Mouse (Mus musculus) embryonic facial prominence, embryonic 10.5 days (tissue): Measurements from ENCODE around the gene Vcl. TPM values are rescaled to one million over a fixed set of nuclear protein-coding genes. Genes with fewer than 3 reads are reported as not detected.

Source experiments
- DNase-seq: peaks from one replicate; pipeline ENCODE4 v3.0.0-alpha.2; 2017; ENCODE audit warnings: low spot score
- H3K27ac ChIP-seq: fragments of 300-500 bp; sonication (generic); replicated peaks from 2 replicates; pipeline ENCODE4 v1.5.1; 2016; ENCODE audit warnings: mild to moderate bottlenecking
- H3K27me3 ChIP-seq: fragments of 300-500 bp; sonication (generic); replicated peaks from 2 replicates; pipeline ENCODE4 v1.6.1; 2016; ENCODE audit warnings: low read depth, mild to moderate bottlenecking; ENCODE audit not compliant: poor library complexity, severe bottlenecking
- H3K36me3 ChIP-seq: fragments of 300-500 bp; sonication (generic); replicated peaks from 2 replicates; pipeline ENCODE4 v1.6.1; 2016; ENCODE audit warnings: mild to moderate bottlenecking, moderate library complexity
- H3K4me1 ChIP-seq: fragments of 300-500 bp; sonication (generic); 2 replicates; pipeline ENCODE4 v1.6.1; 2016
- H3K4me3 ChIP-seq: fragments of 300-500 bp; sonication (generic); 2 replicates; pipeline ENCODE4 v1.5.1; 2016; ENCODE audit warnings: mild to moderate bottlenecking, moderate library complexity
- H3K9me3 ChIP-seq: fragments of 300-500 bp; sonication (generic); 2 replicates; pipeline ENCODE4 v1.6.1; 2016; ENCODE audit warnings: mild to moderate bottlenecking
- WGBS: fragments of 180-500 bp; shearing (Covaris S2); methylation state at CpG from one replicate; pipeline ENCODE4 v1.1.7; 2016; 5-methylcytosine and 5-hydroxymethylcytosine counted together
- polyA plus RNA-seq: library from polyadenylated mRNA; unstranded; fragments of >200 nt; fragmentation: Nextera tagmentation; extraction: Ambion mirVana; gene quantifications from 2 replicates; pipeline ENCODE4 v1.2.1, GENCODE M21; 2016

Vcl gene
- polyA plus RNA-seq, 1 experiment from 2014 or later: 36.4 TPM

- 56% methylated on average over 1 of the region's 1 CpGs for WGBS
- Histone ChIP-seq H3K4me3 (no peak overlapping the region), H3K36me3 (no peaks in the 10 kb centered on the region), H3K4me1 (peaks cover 24% of the 10 kb centered on the region), H3K9me3 (no peaks in the 10 kb centered on the region), H3K27me3 (no peaks in the 10 kb centered on the region), H3K27ac (no peak overlapping the region)
- DNase-seq: no peak
Observed at GRCm38 (mm10) chr14:21082823-21083222, 153.6 kb downstream of the Vcl start.

Other genes starting within 250 kb of the Vcl start
- gene Fut11, start 234.4 kb upstream of the Vcl start, polyA plus RNA-seq: 20.2 and 20.9 TPM in 2 replicates
- gene Chchd1, start 226.4 kb upstream of the Vcl start, polyA plus RNA-seq: 253 and 263 TPM in 2 replicates
- gene Zswim8, start 221.8 kb upstream of the Vcl start, polyA plus RNA-seq: 34.2 and 36.3 TPM in 2 replicates
- gene Ndst2, start 194.8 kb upstream of the Vcl start, polyA plus RNA-seq: 24.4 and 25.6 TPM in 2 replicates
- 43.9 and 50.6 TPM in 2 replicates for gene Camk2g, start 135.3 kb upstream of the Vcl start, polyA plus RNA-seq
- 0.67 and 1.0 TPM in 2 replicates for gene Plau, start 92.7 kb upstream of the Vcl start, polyA plus RNA-seq
- gene Ap3m1, start 123.1 kb downstream of the Vcl start, polyA plus RNA-seq: 84.8 and 87.7 TPM in 2 replicates
- 171 and 175 TPM in 2 replicates for gene Adk, start 123.2 kb downstream of the Vcl start, polyA plus RNA-seq